Mouse (Mus musculus): ENCODE results near the gene Hspa12a. TPM values are rescaled to one million over a fixed set of nuclear protein-coding genes. Genes with fewer than 3 reads are reported as not detected.

The Hspa12a gene
- total RNA-seq, 1 experiment, result 2.9 TPM

GRCm38 (mm10) chr19:58815179-58815922 lies 128.1 kb downstream of the Hspa12a start:
- H3K36me3 ChIP-seq (ENCODE audit: control insufficient read depth, insufficient read depth, low read length, poor library complexity, severe bottlenecking), result no peaks in the 10 kb centered on the region
- no peaks in the 10 kb centered on the region for H3K9me3 ChIP-seq (ENCODE audit: control insufficient read depth, insufficient read depth, low read depth, low read length)
- H3K4me3 ChIP-seq (ENCODE audit: insufficient read depth in 1 of 2, low read depth in 1 of 2, low read length in 2 of 2, poor library complexity in 1 of 2, severe bottlenecking in 1 of 2), result no peak overlapping the region
- no peaks in the 10 kb centered on the region; a peak in 1 of 4 replicates for H3K4me1 ChIP-seq (ENCODE audit: control insufficient read depth in 2 of 2, insufficient read depth in 2 of 2, low read length in 2 of 2, poor library complexity in 1 of 2)
- in situ Hi-C loops (cut with MboI; ENCODE audit: low sequenced_read_pairs in 2 of 2, unreplicated experiment in 2 of 2), result no loop called here
- DNase-seq (ENCODE audit: low read depth, low spot score), result no peak
- TF ChIP-seq CHD2 (IDR thresholded peaks at IDR 0.05; ENCODE audit: low read depth, low read length), result no peak
- no peak for TF ChIP-seq ZC3H11A (IDR thresholded peaks at IDR 0.05; ENCODE audit: borderline replicate concordance, low read depth, low read length)
- TF ChIP-seq MAFK (IDR thresholded peaks at IDR 0.05; ENCODE audit: insufficient read depth, low read depth, low read length), result no peak
- no peak overlapping the region for H3K9ac ChIP-seq (ENCODE audit: insufficient read depth, low read depth, low read length, poor library complexity, severe bottlenecking)
- H3K27ac ChIP-seq (ENCODE audit: insufficient read depth, low read depth, low read length, poor library complexity, severe bottlenecking), result no peak overlapping the region

DNA sequence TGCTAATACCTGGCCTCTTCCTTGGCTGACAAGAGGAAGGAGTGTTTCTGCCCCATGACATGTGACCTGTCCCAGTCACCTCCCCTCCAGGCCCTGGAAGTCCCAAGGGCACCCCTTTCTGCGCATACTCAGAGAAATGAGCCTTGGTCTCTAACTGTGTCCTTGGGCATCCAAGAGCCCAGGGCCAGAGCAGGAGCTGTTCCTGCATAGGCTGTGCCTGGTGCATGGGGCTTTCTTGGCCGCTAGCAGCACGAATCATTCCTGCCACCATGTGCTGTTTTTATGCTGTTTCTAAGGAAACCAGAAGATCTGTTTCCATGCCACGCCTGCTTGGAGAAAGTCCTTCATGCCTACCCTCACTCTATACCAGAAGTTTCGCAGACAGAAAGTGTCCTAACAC lies 132.9 kb downstream of the Hspa12a start:
- H3K4me1 ChIP-seq (ENCODE audit: control insufficient read depth in 2 of 2, insufficient read depth in 2 of 2, low read length in 2 of 2, poor library complexity in 1 of 2), result no peaks in the 10 kb centered on the region
- no peak for TF ChIP-seq HCFC1 (IDR thresholded peaks at IDR 0.05; ENCODE audit: borderline replicate concordance, insufficient read depth, low read length)
- no peak for TF ChIP-seq ZNF384 (IDR thresholded peaks at IDR 0.05; ENCODE audit: low read depth, low read length)
- no peak for TF ChIP-seq ZC3H11A (IDR thresholded peaks at IDR 0.05; ENCODE audit: borderline replicate concordance, low read depth, low read length)
- no peak for TF ChIP-seq CHD2 (IDR thresholded peaks at IDR 0.05; ENCODE audit: low read depth, low read length)
- TF ChIP-seq MAFK (IDR thresholded peaks at IDR 0.05; ENCODE audit: insufficient read depth, low read depth, low read length), result no peak
- no peak overlapping the region for H3K27ac ChIP-seq (ENCODE audit: insufficient read depth, low read depth, low read length, poor library complexity, severe bottlenecking)
- no peak for DNase-seq (ENCODE audit: low read depth, low spot score)
- H3K9ac ChIP-seq (ENCODE audit: insufficient read depth, low read depth, low read length, poor library complexity, severe bottlenecking), result no peak overlapping the region
- no peaks in the 10 kb centered on the region for H3K9me3 ChIP-seq (ENCODE audit: control insufficient read depth, insufficient read depth, low read depth, low read length)
- H3K4me3 ChIP-seq (ENCODE audit: insufficient read depth in 1 of 2, low read depth in 1 of 2, low read length in 2 of 2, poor library complexity in 1 of 2, severe bottlenecking in 1 of 2), result no peak overlapping the region
- in situ Hi-C loops (cut with MboI; ENCODE audit: low sequenced_read_pairs in 2 of 2, unreplicated experiment in 2 of 2), result no loop called here
- H3K36me3 ChIP-seq (ENCODE audit: control insufficient read depth, insufficient read depth, low read length, poor library complexity, severe bottlenecking), result no peaks in the 10 kb centered on the region

DNA sequence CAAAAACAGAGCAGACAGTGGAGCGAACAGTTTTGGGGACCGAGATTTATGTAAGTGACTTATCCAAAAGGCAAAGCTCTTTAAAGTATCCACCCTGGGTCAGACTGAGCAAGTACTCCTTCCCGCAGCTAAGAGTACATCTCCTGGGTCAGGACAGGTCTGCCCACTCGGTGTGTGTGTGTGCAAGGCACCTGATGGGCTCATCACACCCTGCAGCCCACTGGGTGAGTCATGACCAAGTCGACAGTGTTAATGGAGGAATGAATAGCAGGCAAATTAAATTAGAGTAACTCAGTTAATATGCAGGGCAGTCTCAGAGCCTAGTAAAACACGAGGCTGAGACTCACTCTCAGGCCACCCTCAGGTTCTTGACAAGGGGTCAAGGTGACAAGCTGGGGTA lies 134.6 kb downstream of the Hspa12a start:
- Histone ChIP-seq H3K27ac (ENCODE audit: insufficient read depth, low read depth, low read length, poor library complexity, severe bottlenecking) (no peak overlapping the region), H3K4me3 (ENCODE audit: insufficient read depth in 1 of 2, low read depth in 1 of 2, low read length in 2 of 2, poor library complexity in 1 of 2, severe bottlenecking in 1 of 2) (no peak overlapping the region), H3K9ac (ENCODE audit: insufficient read depth, low read depth, low read length, poor library complexity, severe bottlenecking) (no peak overlapping the region), H3K4me1 (ENCODE audit: control insufficient read depth in 2 of 2, insufficient read depth in 2 of 2, low read length in 2 of 2, poor library complexity in 1 of 2) (no peaks in the 10 kb centered on the region), H3K36me3 (ENCODE audit: control insufficient read depth, insufficient read depth, low read length, poor library complexity, severe bottlenecking) (no peaks in the 10 kb centered on the region), H3K9me3 (ENCODE audit: control insufficient read depth, insufficient read depth, low read depth, low read length) (no peaks in the 10 kb centered on the region)
- TF ChIP-seq ZNF384 (IDR thresholded peaks at IDR 0.05; ENCODE audit: low read depth, low read length) (no peak), ZC3H11A (IDR thresholded peaks at IDR 0.05; ENCODE audit: borderline replicate concordance, low read depth, low read length) (no peak), CHD2 (IDR thresholded peaks at IDR 0.05; ENCODE audit: low read depth, low read length) (no peak), MAFK (IDR thresholded peaks at IDR 0.05; ENCODE audit: insufficient read depth, low read depth, low read length) (no peak), HCFC1 (IDR thresholded peaks at IDR 0.05; ENCODE audit: borderline replicate concordance, insufficient read depth, low read length) (no peak)
- in situ Hi-C loops (cut with MboI; ENCODE audit: low sequenced_read_pairs in 2 of 2, unreplicated experiment in 2 of 2), result no loop called here
- no peak for DNase-seq (ENCODE audit: low read depth, low spot score)

DNA sequence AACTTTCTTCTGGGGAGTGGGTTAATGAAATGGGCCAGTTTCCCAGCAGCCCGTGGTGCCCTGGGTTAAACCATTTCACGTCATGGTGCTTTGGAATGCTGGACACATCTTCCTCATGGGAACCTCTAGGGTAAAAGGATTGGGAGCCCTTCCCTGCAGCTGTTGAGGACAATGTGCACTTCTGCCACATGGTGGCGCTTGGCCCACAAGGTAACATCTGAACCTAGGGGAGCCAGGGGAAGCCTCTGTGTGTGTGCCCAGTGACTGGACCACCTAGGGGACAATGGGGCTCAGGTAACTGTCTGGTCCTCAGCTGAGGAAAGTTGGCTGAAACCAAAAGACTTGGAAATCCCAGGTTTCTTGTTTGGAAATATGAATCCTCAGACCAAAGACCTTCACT lies 137.1 kb downstream of the Hspa12a start:
- Histone ChIP-seq H3K36me3 (ENCODE audit: control insufficient read depth, insufficient read depth, low read length, poor library complexity, severe bottlenecking) (no peaks in the 10 kb centered on the region), H3K9me3 (ENCODE audit: control insufficient read depth, insufficient read depth, low read depth, low read length) (no peaks in the 10 kb centered on the region), H3K4me1 (ENCODE audit: control insufficient read depth in 2 of 2, insufficient read depth in 2 of 2, low read length in 2 of 2, poor library complexity in 1 of 2) (no peaks in the 10 kb centered on the region), H3K27ac (ENCODE audit: insufficient read depth, low read depth, low read length, poor library complexity, severe bottlenecking) (no peak overlapping the region), H3K4me3 (ENCODE audit: insufficient read depth in 1 of 2, low read depth in 1 of 2, low read length in 2 of 2, poor library complexity in 1 of 2, severe bottlenecking in 1 of 2) (no peak overlapping the region), H3K9ac (ENCODE audit: insufficient read depth, low read depth, low read length, poor library complexity, severe bottlenecking) (no peak overlapping the region)
- in situ Hi-C loops (cut with MboI; ENCODE audit: low sequenced_read_pairs in 2 of 2, unreplicated experiment in 2 of 2), result no loop called here
- DNase-seq (ENCODE audit: low read depth, low spot score), result peak; percentile 60
- no peak for TF ChIP-seq CHD2 (IDR thresholded peaks at IDR 0.05; ENCODE audit: low read depth, low read length)
- peak; percentile 59; the same call in 1 of the 2 replicates for TF ChIP-seq ZC3H11A (IDR thresholded peaks at IDR 0.05; ENCODE audit: borderline replicate concordance, low read depth, low read length)
